Mouse (Mus musculus): Measurements from ENCODE around the gene Ndufs1.

DNA sequence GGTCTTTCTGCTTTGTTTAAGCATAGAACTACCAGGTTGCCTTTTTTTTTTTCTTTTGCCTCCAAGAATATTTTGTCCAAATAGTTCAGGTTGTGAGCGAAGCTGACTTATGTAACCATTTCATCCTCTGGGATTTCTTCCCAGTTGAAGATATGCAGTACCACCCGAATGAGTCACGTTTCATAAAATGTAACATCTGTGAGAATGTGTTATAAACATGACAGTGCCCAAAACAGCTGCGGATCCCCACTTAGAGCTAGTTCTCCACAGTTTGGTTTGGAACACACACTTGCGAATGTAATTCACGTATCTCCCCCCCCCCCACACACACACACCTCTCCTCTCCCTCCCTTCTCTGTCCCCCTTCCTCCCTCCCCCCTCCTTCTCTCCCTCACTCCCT lies 22.8 kb upstream of the Ndufs1 start:
- TF ChIP-seq POLR2A (IDR thresholded peaks at IDR 0.05; ENCODE audit: insufficient read depth, low read depth, low read length) (no peak), CTCF (IDR thresholded peaks at IDR 0.05; ENCODE audit: insufficient read depth, low read depth, low read length) (no peak)
